Mouse (Mus musculus): ENCODE measurements at regions not wholly inside any gene's neighbourhood (a gene's known extent, or its start where the extent isn't known, plus 50 kb on each side); places are given as distances from the start of the nearest gene placed in this dataset.
A peak's percentile ranks its signal among the peaks of the same experiment; 100 is the strongest.

DNA sequence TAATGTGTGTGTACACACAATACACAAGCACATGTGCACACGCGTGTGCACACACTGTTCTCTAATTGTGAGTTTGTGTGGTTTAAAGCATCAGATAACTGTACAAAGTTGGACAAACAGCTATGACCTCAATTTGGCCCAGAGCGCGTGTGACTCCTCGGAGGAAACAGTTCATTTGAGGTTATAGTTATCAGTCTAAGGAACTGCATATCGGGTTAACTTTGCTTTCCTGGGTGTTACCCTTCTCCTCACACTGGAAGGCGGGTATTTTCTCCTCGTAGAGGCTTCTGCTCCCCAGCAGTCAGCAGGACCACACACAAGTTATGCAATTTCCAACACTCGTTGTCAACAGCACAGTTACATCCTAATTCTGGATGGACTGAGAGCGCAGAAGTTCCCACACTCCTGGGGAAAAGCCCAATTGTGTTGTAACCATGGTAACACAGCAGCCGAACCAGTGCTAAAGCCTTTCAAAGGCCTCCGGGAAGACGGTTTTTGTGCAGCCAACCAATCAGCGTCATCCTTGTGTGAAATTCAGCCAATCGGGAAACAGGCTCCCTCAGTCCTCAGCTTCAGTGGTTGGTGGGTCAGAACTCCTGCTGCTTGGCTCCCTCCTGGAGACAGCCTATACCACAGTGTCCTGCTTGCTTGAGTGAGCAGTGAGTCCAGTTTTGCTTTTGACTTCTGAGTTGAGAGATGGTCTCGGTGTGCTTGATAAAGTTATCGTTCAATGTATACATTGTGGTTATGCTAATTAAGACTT is 198.6 kb upstream of the Hs6st1 start:
- peak; percentile 99 for DNase-seq (ENCODE audit: low read depth, low spot score)
- peak overlapping the region; percentile 100 for H3K27ac ChIP-seq (ENCODE audit: control insufficient read depth, low read depth, low read length)
- peak overlapping the region; percentile 48 to 57 for H3K4me3 ChIP-seq (ENCODE audit: control insufficient read depth in 1 of 2, insufficient read depth in 1 of 2, low read depth in 2 of 2, low read length in 2 of 2)
- peaks cover 26% of the 10 kb centered on the region for H3K79me2 ChIP-seq (ENCODE audit: control insufficient read depth, insufficient read depth, low read length, poor library complexity)
- no peaks in the 10 kb centered on the region for H3K9me3 ChIP-seq (replicated peaks; ENCODE audit: insufficient read depth, low read length)
- peak overlapping the region; percentile 74 for H3K9ac ChIP-seq (ENCODE audit: control insufficient read depth, low read depth, low read length, poor library complexity, severe bottlenecking)
- no peaks in the 10 kb centered on the region for H3K27me3 ChIP-seq (ENCODE audit: control insufficient read depth in 1 of 2, insufficient read depth in 2 of 2, low read length in 2 of 2)
- H3K4me1 ChIP-seq (ENCODE audit: control insufficient read depth in 1 of 2, insufficient read depth in 2 of 2, low read length in 2 of 2) = peaks cover 10 to 41% of the 10 kb centered on the region in 2 experiments
- H3K36me3 ChIP-seq (ENCODE audit: control insufficient read depth in 1 of 2, insufficient read depth in 2 of 2, low read length in 2 of 2) = peaks cover 0 to 33% of the 10 kb centered on the region in 2 experiments; a peak in 2 of 4 replicates
- peak; percentile 30; the same call in 1 of the 2 replicates for TF ChIP-seq ELF1 (IDR thresholded peaks at IDR 0.05; ENCODE audit: low read depth, low read length)
- peak; percentile 86 to 94 for TF ChIP-seq EP300 (IDR thresholded peaks at IDR 0.05; ENCODE audit: low read depth in 1 of 2, low read length in 2 of 2)
- TF ChIP-seq TBP (IDR thresholded peaks at IDR 0.05; ENCODE audit: low read depth, low read length) = peak; percentile 95
- peak; percentile 97 for TF ChIP-seq ZMIZ1 (IDR thresholded peaks at IDR 0.05; ENCODE audit: low read depth, low read length)
- no peak for TF ChIP-seq RAD21 (IDR thresholded peaks at IDR 0.05; ENCODE audit: low read depth, low read length)
- peak; percentile 81 for TF ChIP-seq TCF12 (IDR thresholded peaks at IDR 0.05; ENCODE audit: low read depth, low read length)
- peak; percentile 97 for TF ChIP-seq POLR2AphosphoS5 (IDR thresholded peaks at IDR 0.05; ENCODE audit: borderline replicate concordance, low read depth, low read length)
- TF ChIP-seq BHLHE40 (IDR thresholded peaks at IDR 0.05; ENCODE audit: borderline replicate concordance, low read depth, low read length) = no peak; the same call in 1 of the 2 replicates
- TF ChIP-seq MAZ (IDR thresholded peaks at IDR 0.05; ENCODE audit: low read depth, low read length) = no peak
- TF ChIP-seq ZC3H11A (IDR thresholded peaks at IDR 0.05; ENCODE audit: low read depth, low read length) = no peak
- TF ChIP-seq MXI1 (IDR thresholded peaks at IDR 0.05; ENCODE audit: low read depth, low read length) = no peak; the same call in none of the 2 replicates
- TF ChIP-seq GATA1 (IDR thresholded peaks at IDR 0.05; ENCODE audit: low read depth, low read length) = peak; percentile 95
- TF ChIP-seq ETS1 (IDR thresholded peaks at IDR 0.05; ENCODE audit: low read depth, low read length) = peak; percentile 92
- no peak for TF ChIP-seq USF2 (IDR thresholded peaks at IDR 0.05; ENCODE audit: borderline replicate concordance in 1 of 2, insufficient read depth in 1 of 2, low read depth in 1 of 2, low read length in 2 of 2)
- TF ChIP-seq TAL1 (IDR thresholded peaks at IDR 0.05; ENCODE audit: low read length) = no peak; the same call in 1 of the 2 replicates
- TF ChIP-seq POLR2A (IDR thresholded peaks at IDR 0.05; ENCODE audit: control insufficient read depth in 1 of 2, insufficient read depth in 1 of 2, low read depth in 1 of 2, low read length in 2 of 2, poor library complexity in 1 of 2) = peak; percentile 63 to 82; a peak in 2 of 4 replicates
- TF ChIP-seq GABPA (IDR thresholded peaks at IDR 0.05; ENCODE audit: low read depth, low read length) = no peak
- TF ChIP-seq ZNF384 (IDR thresholded peaks at IDR 0.05; ENCODE audit: low read depth, low read length) = no peak
- no peak for TF ChIP-seq NRF1 (IDR thresholded peaks at IDR 0.05; ENCODE audit: insufficient read depth, low read depth, low read length, poor library complexity, severe bottlenecking)
- no peak; the same call in 1 of the 2 replicates for TF ChIP-seq CHD2 (IDR thresholded peaks at IDR 0.05; ENCODE audit: low read length)
- peak; percentile 50 for TF ChIP-seq HCFC1 (IDR thresholded peaks at IDR 0.05; ENCODE audit: low read depth, low read length)
- no peak for TF ChIP-seq SMC3 (IDR thresholded peaks at IDR 0.05; ENCODE audit: low read depth, low read length)
- no peak for TF ChIP-seq JUND (IDR thresholded peaks at IDR 0.05; ENCODE audit: low read depth, low read length)
- TF ChIP-seq E2F4 (IDR thresholded peaks at IDR 0.05; ENCODE audit: borderline replicate concordance, low read depth, low read length) = peak; percentile 79; the same call in 1 of the 2 replicates
- TF ChIP-seq CHD1 (IDR thresholded peaks at IDR 0.05; ENCODE audit: low read depth, low read length) = no peak
- TF ChIP-seq MYB (IDR thresholded peaks at IDR 0.05; ENCODE audit: low read depth, low read length) = peak; percentile 82; the same call in 1 of the 2 replicates
- TF ChIP-seq CTCF (IDR thresholded peaks at IDR 0.05 in 2 of 3, conservative IDR thresholded peaks at IDR 0.05 in 1 of 3; ENCODE audit: control insufficient read depth in 1 of 3, insufficient read depth in 1 of 3, low read depth in 2 of 3, low read length in 3 of 3, poor library complexity in 1 of 3, severe bottlenecking in 1 of 3) = no peak
- peak; percentile 94 for TF ChIP-seq POLR2AphosphoS2 (IDR thresholded peaks at IDR 0.05; ENCODE audit: low read length)
- TF ChIP-seq NELFE (IDR thresholded peaks at IDR 0.05; ENCODE audit: low read depth, low read length) = peak; percentile 81
- TF ChIP-seq MYC (IDR thresholded peaks at IDR 0.05; ENCODE audit: low read depth, low read length) = peak; percentile 91
- TF ChIP-seq RCOR1 (IDR thresholded peaks at IDR 0.05; ENCODE audit: low read depth, low read length) = peak; percentile 33
- TF ChIP-seq KAT2A (conservative IDR thresholded peaks at IDR 0.05; ENCODE audit: low read depth, low read length) = no peak
- TF ChIP-seq UBTF (IDR thresholded peaks at IDR 0.05; ENCODE audit: borderline replicate concordance, insufficient read depth, low read depth, low read length) = 0 out of 2 replicates have a peak, but pooled peaks have one; percentile 60
- peak; percentile 84 for TF ChIP-seq SIN3A (IDR thresholded peaks at IDR 0.05; ENCODE audit: low read length)
- no peak for TF ChIP-seq ZKSCAN1 (IDR thresholded peaks at IDR 0.05; ENCODE audit: low read depth, low read length)
